Mouse (Mus musculus): ENCODE measurements at regions not wholly inside any gene's neighbourhood (a gene's known extent, or its start where the extent isn't known, plus 50 kb on each side); places are given as distances from the start of the nearest gene placed in this dataset.

- H3K4me1 ChIP-seq (ENCODE audit: control insufficient read depth, insufficient read depth, low read length), result peaks cover 8% of the 10 kb centered on the region; the same call in 1 of the 2 replicates
- no peaks in the 10 kb centered on the region for H3K36me3 ChIP-seq (ENCODE audit: control insufficient read depth, insufficient read depth, low read length)
- no peaks in the 10 kb centered on the region for H3K27me3 ChIP-seq (ENCODE audit: control insufficient read depth, insufficient read depth, low read length)
- no peak overlapping the region for H3K9ac ChIP-seq (ENCODE audit: low read depth, low read length)
- WGBS, result 14% methylated on average over 12 of the region's 12 CpGs
- H3K27ac ChIP-seq (ENCODE audit: low read depth, low read length), result no peak overlapping the region; the same call in 1 of the 2 replicates
- H3K4me2 ChIP-seq (replicated peaks; ENCODE audit: low read depth, low read length), result no peak overlapping the region
- no peak overlapping the region for H3K4me3 ChIP-seq (ENCODE audit: low read length)
- no peaks in the 10 kb centered on the region for H3K9me3 ChIP-seq (ENCODE audit: control insufficient read depth, low read length)
- ATAC-seq (ENCODE audit: low FRiP score, low TSS enrichment), result peak; percentile 72
These were observed 270.3 kb downstream of the Tgfb2 start for GRCm38 (mm10) chr1:186435336-186435972.

- no peak overlapping the region for H3K27ac ChIP-seq (ENCODE audit: low read depth, low read length)
- no peak overlapping the region for H3K4me2 ChIP-seq (replicated peaks; ENCODE audit: low read depth, low read length)
- no peaks in the 10 kb centered on the region for H3K9me3 ChIP-seq (ENCODE audit: control insufficient read depth, low read length)
- H3K36me3 ChIP-seq (ENCODE audit: control insufficient read depth, insufficient read depth, low read length), result no peaks in the 10 kb centered on the region
- 16% methylated on average over 9 of the region's 9 CpGs for WGBS
- no peaks in the 10 kb centered on the region for H3K27me3 ChIP-seq (ENCODE audit: control insufficient read depth, insufficient read depth, low read length)
- H3K4me1 ChIP-seq (ENCODE audit: control insufficient read depth, insufficient read depth, low read length), result peaks cover 8% of the 10 kb centered on the region; the same call in 1 of the 2 replicates
- H3K9ac ChIP-seq (ENCODE audit: low read depth, low read length), result no peak overlapping the region
- no peak overlapping the region for H3K4me3 ChIP-seq (ENCODE audit: low read length)
- ATAC-seq (ENCODE audit: low FRiP score, low TSS enrichment), result peak; percentile 79
These were observed 271.0 kb downstream of the Tgfb2 start for GRCm38 (mm10) chr1:186434782-186435181.

DNA sequence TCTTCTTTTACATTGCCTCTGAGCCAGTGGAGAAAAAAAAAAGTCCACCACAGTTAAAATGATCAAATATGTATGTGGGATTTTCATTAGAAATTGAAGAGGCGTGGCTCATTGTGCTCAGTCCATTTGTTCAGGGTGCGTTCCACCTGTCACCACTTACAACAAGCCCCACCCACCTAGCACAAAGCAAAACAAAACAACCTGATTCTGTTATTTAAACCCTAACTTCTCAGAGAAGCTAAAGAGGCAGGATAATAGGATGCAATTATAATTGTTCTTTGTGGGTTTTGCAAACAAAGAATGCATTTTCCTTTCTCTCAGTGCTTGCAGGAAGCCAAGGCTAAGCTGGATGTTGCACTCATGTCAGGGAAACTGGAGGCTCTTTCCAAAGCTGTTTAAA lies 271.8 kb downstream of the Tgfb2 start:
- WGBS, result 75% methylated on average over 2 of the region's 2 CpGs
- Histone ChIP-seq H3K4me2 (replicated peaks; ENCODE audit: low read depth, low read length) (no peak overlapping the region), H3K9ac (ENCODE audit: low read depth, low read length) (no peak overlapping the region), H3K36me3 (ENCODE audit: control insufficient read depth, insufficient read depth, low read length) (no peaks in the 10 kb centered on the region), H3K27ac (ENCODE audit: low read depth, low read length) (no peak overlapping the region), H3K4me1 (ENCODE audit: control insufficient read depth, insufficient read depth, low read length) (peaks cover 8% of the 10 kb centered on the region; the same call in 1 of the 2 replicates), H3K27me3 (ENCODE audit: control insufficient read depth, insufficient read depth, low read length) (no peaks in the 10 kb centered on the region), H3K4me3 (ENCODE audit: low read length) (no peak overlapping the region), H3K9me3 (ENCODE audit: control insufficient read depth, low read length) (no peaks in the 10 kb centered on the region)
- ATAC-seq (ENCODE audit: low FRiP score, low TSS enrichment), result no peak

DNA sequence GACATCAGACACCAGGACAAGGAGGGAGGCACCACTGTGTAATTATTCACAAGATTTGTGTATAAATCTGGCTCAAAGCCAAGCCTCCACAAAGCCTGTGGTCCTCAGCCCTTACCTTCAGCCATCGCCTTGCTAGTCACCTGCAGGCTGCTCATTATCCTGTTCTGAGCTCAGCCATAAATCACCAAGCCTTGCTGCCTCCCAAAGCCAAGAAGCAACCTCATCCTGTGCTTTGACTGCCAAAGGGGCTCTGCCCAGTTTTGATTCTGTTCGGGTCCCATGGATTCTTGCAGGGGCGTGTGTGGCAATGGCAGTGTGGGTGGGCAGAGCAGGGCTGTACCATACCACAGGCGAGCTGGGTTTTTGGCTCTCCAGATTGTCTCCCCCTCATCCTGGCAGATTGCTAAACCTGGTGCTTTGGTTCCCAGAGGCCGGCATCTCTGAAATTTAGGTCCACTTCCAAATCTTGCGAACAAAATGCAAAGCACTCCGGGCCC lies 272.6 kb downstream of the Tgfb2 start:
- Histone ChIP-seq H3K36me3 (ENCODE audit: control insufficient read depth, insufficient read depth, low read length) (no peaks in the 10 kb centered on the region), H3K4me1 (ENCODE audit: control insufficient read depth, insufficient read depth, low read length) (peaks cover 8% of the 10 kb centered on the region; the same call in 1 of the 2 replicates), H3K27me3 (ENCODE audit: control insufficient read depth, insufficient read depth, low read length) (no peaks in the 10 kb centered on the region), H3K4me3 (ENCODE audit: low read length) (no peak overlapping the region), H3K9me3 (ENCODE audit: control insufficient read depth, low read length) (no peaks in the 10 kb centered on the region), H3K4me2 (replicated peaks; ENCODE audit: low read depth, low read length) (no peak overlapping the region), H3K9ac (ENCODE audit: low read depth, low read length) (no peak overlapping the region), H3K27ac (ENCODE audit: low read depth, low read length) (no peak overlapping the region)
- peak; percentile 63; the same call in 1 of the 2 replicates for ATAC-seq (ENCODE audit: low FRiP score, low TSS enrichment)
- WGBS, result 62% methylated on average over 7 of the region's 7 CpGs

GRCm38 (mm10) chr1:186425421-186425820 lies 280.4 kb downstream of the Tgfb2 start:
- Histone ChIP-seq H3K27me3 (ENCODE audit: control insufficient read depth, insufficient read depth, low read length) (no peaks in the 10 kb centered on the region), H3K9ac (ENCODE audit: low read depth, low read length) (no peak overlapping the region), H3K4me1 (ENCODE audit: control insufficient read depth, insufficient read depth, low read length) (no peaks in the 10 kb centered on the region), H3K27ac (ENCODE audit: low read depth, low read length) (no peak overlapping the region), H3K4me3 (ENCODE audit: low read length) (no peak overlapping the region), H3K4me2 (replicated peaks; ENCODE audit: low read depth, low read length) (no peak overlapping the region), H3K36me3 (ENCODE audit: control insufficient read depth, insufficient read depth, low read length) (no peaks in the 10 kb centered on the region), H3K9me3 (ENCODE audit: control insufficient read depth, low read length) (no peaks in the 10 kb centered on the region)
- no peak for ATAC-seq (ENCODE audit: low FRiP score, low TSS enrichment)
- WGBS, result 79% methylated on average over 6 of the region's 6 CpGs

GRCm38 (mm10) chr1:186424084-186424483 lies 281.7 kb downstream of the Tgfb2 start:
- H3K36me3 ChIP-seq (ENCODE audit: control insufficient read depth, insufficient read depth, low read length), result no peaks in the 10 kb centered on the region
- H3K9ac ChIP-seq (ENCODE audit: low read depth, low read length), result no peak overlapping the region
- H3K27ac ChIP-seq (ENCODE audit: low read depth, low read length), result no peak overlapping the region
- H3K4me1 ChIP-seq (ENCODE audit: control insufficient read depth, insufficient read depth, low read length), result no peaks in the 10 kb centered on the region
- ATAC-seq (ENCODE audit: low FRiP score, low TSS enrichment), result no peak
- WGBS, result 86% methylated on average over 5 of the region's 5 CpGs
- H3K4me3 ChIP-seq (ENCODE audit: low read length), result no peak overlapping the region
- no peaks in the 10 kb centered on the region for H3K9me3 ChIP-seq (ENCODE audit: control insufficient read depth, low read length)
- H3K4me2 ChIP-seq (replicated peaks; ENCODE audit: low read depth, low read length), result no peak overlapping the region
- H3K27me3 ChIP-seq (ENCODE audit: control insufficient read depth, insufficient read depth, low read length), result no peaks in the 10 kb centered on the region

DNA sequence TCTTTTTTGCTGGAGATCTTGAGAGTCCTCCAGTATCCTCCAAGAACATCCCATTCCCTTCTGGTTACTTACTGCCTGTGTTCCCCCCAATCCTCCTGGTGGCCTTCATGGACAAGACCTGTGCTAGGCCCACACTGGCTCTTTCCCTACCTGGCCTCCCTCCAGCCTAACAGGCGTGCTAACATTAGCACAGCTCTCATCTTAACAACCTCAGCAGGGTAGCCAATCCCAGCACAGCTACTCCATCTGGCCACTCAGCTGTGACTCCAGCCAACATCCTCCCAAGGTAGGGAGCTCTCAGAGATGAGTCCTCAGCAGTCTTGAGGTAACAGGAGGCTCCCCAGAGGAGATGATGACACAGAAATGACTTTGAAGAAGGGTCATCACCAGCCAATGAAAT lies 288.7 kb downstream of the Tgfb2 start:
- Histone ChIP-seq H3K27ac (ENCODE audit: low read depth, low read length) (no peak overlapping the region), H3K36me3 (ENCODE audit: control insufficient read depth, insufficient read depth, low read length) (no peaks in the 10 kb centered on the region), H3K4me2 (replicated peaks; ENCODE audit: low read depth, low read length) (no peak overlapping the region), H3K4me3 (ENCODE audit: low read length) (no peak overlapping the region), H3K27me3 (ENCODE audit: control insufficient read depth, insufficient read depth, low read length) (no peaks in the 10 kb centered on the region), H3K4me1 (ENCODE audit: control insufficient read depth, insufficient read depth, low read length) (peaks cover 3% of the 10 kb centered on the region; the same call in 1 of the 2 replicates), H3K9me3 (ENCODE audit: control insufficient read depth, low read length) (0 out of 2 replicates have a peak, but pooled peaks cover 3% of the 10 kb centered on the region), H3K9ac (ENCODE audit: low read depth, low read length) (no peak overlapping the region)
- 60% methylated on average over 1 of the region's 1 CpGs for WGBS
- no peak for ATAC-seq (ENCODE audit: low FRiP score, low TSS enrichment)

- ATAC-seq (ENCODE audit: low FRiP score, low TSS enrichment), result no peak
- no peaks in the 10 kb centered on the region for H3K27me3 ChIP-seq (ENCODE audit: control insufficient read depth, insufficient read depth, low read length)
- H3K4me2 ChIP-seq (replicated peaks; ENCODE audit: low read depth, low read length), result no peak overlapping the region
- H3K4me1 ChIP-seq (ENCODE audit: control insufficient read depth, insufficient read depth, low read length), result peaks cover 3% of the 10 kb centered on the region; the same call in 1 of the 2 replicates
- WGBS, result 75% methylated on average over 4 of the region's 4 CpGs
- no peaks in the 10 kb centered on the region for H3K36me3 ChIP-seq (ENCODE audit: control insufficient read depth, insufficient read depth, low read length)
- no peak overlapping the region for H3K9ac ChIP-seq (ENCODE audit: low read depth, low read length)
- H3K27ac ChIP-seq (ENCODE audit: low read depth, low read length), result no peak overlapping the region
- 0 out of 2 replicates have a peak, but pooled peaks cover 3% of the 10 kb centered on the region for H3K9me3 ChIP-seq (ENCODE audit: control insufficient read depth, low read length)
- no peak overlapping the region for H3K4me3 ChIP-seq (ENCODE audit: low read length)
These were observed 290.5 kb downstream of the Tgfb2 start for GRCm38 (mm10) chr1:186415321-186415720.

DNA sequence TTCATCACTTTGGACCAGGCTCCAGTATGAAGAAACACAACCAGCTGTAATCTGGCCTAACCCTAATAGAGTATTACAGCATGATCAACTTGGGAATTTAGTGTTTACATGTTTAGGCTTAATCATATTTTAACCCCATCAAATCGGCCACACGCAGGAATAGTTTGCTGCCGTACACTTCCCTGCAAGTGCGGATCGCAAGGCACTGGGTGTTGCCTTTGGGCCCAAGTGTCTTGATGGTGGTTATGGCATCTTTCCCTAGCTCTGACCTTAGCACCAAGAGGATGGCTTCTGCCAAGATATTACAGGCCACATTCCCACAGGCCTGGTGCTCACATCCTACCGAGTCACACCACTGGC lies 291.9 kb downstream of the Tgfb2 start:
- Histone ChIP-seq H3K4me2 (replicated peaks; ENCODE audit: low read depth, low read length) (no peak overlapping the region), H3K36me3 (ENCODE audit: control insufficient read depth, insufficient read depth, low read length) (no peaks in the 10 kb centered on the region), H3K27ac (ENCODE audit: low read depth, low read length) (no peak overlapping the region), H3K4me3 (ENCODE audit: low read length) (no peak overlapping the region), H3K27me3 (ENCODE audit: control insufficient read depth, insufficient read depth, low read length) (no peaks in the 10 kb centered on the region), H3K9ac (ENCODE audit: low read depth, low read length) (no peak overlapping the region), H3K4me1 (ENCODE audit: control insufficient read depth, insufficient read depth, low read length) (peaks cover 12% of the 10 kb centered on the region), H3K9me3 (ENCODE audit: control insufficient read depth, low read length) (0 out of 2 replicates have a peak, but pooled peaks cover 3% of the 10 kb centered on the region)
- no peak for ATAC-seq (ENCODE audit: low FRiP score, low TSS enrichment)
- WGBS, result 91% methylated on average over 6 of the region's 6 CpGs

All from kidney, embryonic 14.5 days (tissue).